In the genomic region with DNA sequence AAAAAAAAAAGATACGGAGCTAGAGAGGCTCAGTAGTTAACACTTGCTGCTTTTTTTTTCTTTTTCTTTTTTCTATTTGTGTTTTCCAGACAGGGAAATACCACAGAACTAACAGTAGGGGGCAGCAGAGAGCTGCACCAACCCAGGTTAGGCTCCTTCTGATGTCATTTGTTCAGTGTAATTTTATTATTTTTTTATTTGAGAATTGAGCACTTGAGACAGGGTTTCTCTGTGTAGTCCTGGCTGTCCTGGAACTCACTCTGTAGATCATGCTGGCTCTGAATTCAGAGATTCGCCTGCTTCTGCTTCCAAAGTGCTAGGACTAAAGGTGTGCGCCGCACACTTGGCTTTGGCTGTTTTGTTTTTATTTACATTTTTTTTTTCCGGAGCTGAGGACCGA, we compare ENCODE assay signal across 9 mouse cellular contexts. TPM values are rescaled to one million over a fixed set of nuclear protein-coding genes. Genes with fewer than 3 reads are reported as not detected.
A peak's percentile ranks its signal among the peaks of the same experiment; 100 is the strongest.
DNase-seq lines count a peak whose midpoint lies in the region; ATAC-seq and TF ChIP-seq lines count a peak whose summit lies in the region.
"Had no signal": no experiment of that assay in that cellular context is flagged by ENCODE, and none has a peak within 500 bp of the region (broad histone marks: within the 10 kb centered on the region; RNA-seq: fewer than 3 reads in every experiment).

No protein-coding gene starts in this region.

- no peak for ATAC-seq in lung, embryonic 14.5 days (ENCODE audit: insufficient read depth)
- ATAC-seq in megakaryocyte, adult 5-6 weeks (ENCODE audit: poor library complexity, severe bottlenecking), result peak; percentile 48

- no peaks in the 10 kb centered on the region for H3K27me3 ChIP-seq in lung, embryonic 14.5 days (ENCODE audit: insufficient read depth, low read length)

- no peaks in the 10 kb centered on the region for H3K4me1 ChIP-seq in lung, embryonic 14.5 days (ENCODE audit: insufficient read depth)

- no peak overlapping the region for H3K4me2 ChIP-seq in lung, embryonic 14.5 days

- H3K9me3 ChIP-seq in lung, embryonic 14.5 days (ENCODE audit: low read depth, low read length), result no peaks in the 10 kb centered on the region

- WGBS in lung, embryonic 14.5 days, result 56% methylated on average over 6 of the region's 6 CpGs

- TF ChIP-seq CTCF in lung, embryonic 14.5 days (IDR thresholded peaks at IDR 0.05; ENCODE audit: low read depth), result peak; percentile 81

- DNase-seq in embryo, embryonic 10 days (ENCODE audit: low spot score), result peak; percentile 40
- DNase-seq in embryo, embryonic 9.5 days (ENCODE audit: extremely low spot score), result no peak
- peak; percentile 59 for DNase-seq in lung, embryonic 14.5 days
- DNase-seq in lung, postnatal 36 days, result no peak
- peak; percentile 57 for DNase-seq in ZHBTc4 (ENCODE audit: low read depth, low spot score)
- DNase-seq in right cerebral cortex, postnatal 36 days (ENCODE audit: low spot score in 2 of 2), result no peak
- no peak for DNase-seq in left cerebral cortex, adult 11 months (ENCODE audit: low spot score)

- H3K27ac ChIP-seq in lung, embryonic 14.5 days (ENCODE audit: low read depth), result no peak overlapping the region

- no peak overlapping the region for H3K4me3 ChIP-seq in lung, embryonic 14.5 days (ENCODE audit: low read depth, low read length)

- no peak overlapping the region for H3K9ac ChIP-seq in lung, embryonic 14.5 days

- no peaks in the 10 kb centered on the region for H3K36me3 ChIP-seq in lung, embryonic 14.5 days (ENCODE audit: insufficient read depth)

RNA-seq across cellular contexts. Expression of gene Nmur1, which starts 9.7 kb away (rescaled TPM):
- not detected in 2 replicates for polyA plus RNA-seq in lung, embryonic 14.5 days (2014; fragmentation: Nextera tagmentation; extraction: Ambion mirVana)
- not detected in 2 replicates for total RNA-seq in megakaryocyte, adult 5-6 weeks (2015)
- total RNA-seq in megakaryocyte, adult 5-6 weeks (2017), result not detected in 2 replicates

RNA-seq across cellular contexts. Expression of gene Tex44, which starts 9.8 kb away (rescaled TPM):
- not detected in 2 replicates for polyA plus RNA-seq in lung, embryonic 14.5 days (2014; fragmentation: Nextera tagmentation; extraction: Ambion mirVana)
- not detected in 2 replicates for total RNA-seq in megakaryocyte, adult 5-6 weeks (2015)
- total RNA-seq in megakaryocyte, adult 5-6 weeks (2017), result not detected in 2 replicates
- total RNA-seq: left cerebral cortex, postnatal 10 days had no signal

RNA-seq across cellular contexts. Expression of gene Ncl, which starts 57.1 kb away (rescaled TPM):
- 391 and 408 TPM in 2 replicates for polyA plus RNA-seq in lung, embryonic 14.5 days (2014; fragmentation: Nextera tagmentation; extraction: Ambion mirVana)
- 150 and 167 TPM in 2 replicates for total RNA-seq in megakaryocyte, adult 5-6 weeks (2015)
- 156 and 194 TPM in 2 replicates for total RNA-seq in megakaryocyte, adult 5-6 weeks (2017)

Comparison
In these comparisons a context has a peak if more than half of its experiments do, and no peak if none do; other contexts are left out.
1. DNase-seq: peak in embryo, embryonic 10 days (single experiment), lung, embryonic 14.5 days (single experiment) and ZHBTc4 (single experiment); none in embryo, embryonic 9.5 days (single experiment), lung, postnatal 36 days (single experiment), right cerebral cortex, postnatal 36 days (0 of 2) and left cerebral cortex, adult 11 months (single experiment).